In genomic region chr6:49074117-49074490, GRCm38 (mm10) we compare ENCODE assay signal across 8 mouse cellular contexts. TPM values are rescaled to one million over a fixed set of nuclear protein-coding genes. Genes with fewer than 3 reads are reported as not detected.
A peak's percentile ranks its signal among the peaks of the same experiment; 100 is the strongest.
DNase-seq lines count a peak whose midpoint lies in the region; ATAC-seq and TF ChIP-seq lines count a peak whose summit lies in the region.

No protein-coding gene starts in this region.

- no peaks in the 10 kb centered on the region for H3K9me3 ChIP-seq in heart, embryonic 14.5 days (ENCODE audit: control insufficient read depth, low read length)
- no peaks in the 10 kb centered on the region for H3K9me3 ChIP-seq in liver, embryonic 14.5 days (ENCODE audit: control insufficient read depth, low read length)
- no peaks in the 10 kb centered on the region for H3K9me3 ChIP-seq in neural tube, embryonic 14.5 days (ENCODE audit: control insufficient read depth, low read length)

- ATAC-seq in heart, embryonic 14.5 days (ENCODE audit: insufficient number of reproducible peaks, insufficient read depth, low FRiP score, low read depth), result peak; percentile 22; the same call in 1 of the 2 replicates
- ATAC-seq in liver, embryonic 14.5 days (ENCODE audit: insufficient read depth), result peak; percentile 68
- ATAC-seq in neural tube, embryonic 14.5 days (ENCODE audit: low read depth), result peak; percentile 60

- no peaks in the 10 kb centered on the region for H3K27me3 ChIP-seq in heart, embryonic 14.5 days (ENCODE audit: control insufficient read depth, insufficient read depth, low read length)
- no peaks in the 10 kb centered on the region for H3K27me3 ChIP-seq in liver, embryonic 14.5 days (ENCODE audit: control insufficient read depth, insufficient read depth, low read length)
- H3K27me3 ChIP-seq in neural tube, embryonic 14.5 days (ENCODE audit: control insufficient read depth, insufficient read depth, low read length), result no peaks in the 10 kb centered on the region

- H3K36me3 ChIP-seq in heart, embryonic 14.5 days (ENCODE audit: control insufficient read depth, insufficient read depth, low read length), result peaks cover 10% of the 10 kb centered on the region; the same call in 1 of the 2 replicates
- no peaks in the 10 kb centered on the region for H3K36me3 ChIP-seq in liver, embryonic 14.5 days (replicated peaks; ENCODE audit: control insufficient read depth, insufficient read depth, low read depth)
- H3K36me3 ChIP-seq in neural tube, embryonic 14.5 days (ENCODE audit: control insufficient read depth, insufficient read depth, low read length), result no peaks in the 10 kb centered on the region

- H3K27ac ChIP-seq in bone marrow macrophage, adult 2 months (ENCODE audit: insufficient read depth, low read depth, low read length), result peak overlapping the region; percentile 64
- H3K27ac ChIP-seq in heart, embryonic 14.5 days (replicated peaks in 1 of 2; ENCODE audit: control insufficient read depth in 1 of 2, insufficient read depth in 1 of 2, low read depth in 2 of 2, low read length in 2 of 2), result peak overlapping the region; percentile 71 to 80
- H3K27ac ChIP-seq in liver, embryonic 14.5 days, result no peak overlapping the region
- peak overlapping the region; percentile 82 for H3K27ac ChIP-seq in neural tube, embryonic 14.5 days (ENCODE audit: low read depth, low read length)

- no peak for TF ChIP-seq CTCF in bone marrow macrophage, adult 2 months (IDR thresholded peaks at IDR 0.05; ENCODE audit: low read depth, low read length)
- no peak for TF ChIP-seq CTCF in liver, embryonic 14.5 days (IDR thresholded peaks at IDR 0.05; ENCODE audit: low read depth)

- WGBS in heart, embryonic 14.5 days, result under 1% methylated on average over 19 of the region's 19 CpGs
- WGBS in liver, embryonic 14.5 days (ENCODE audit: insufficient replicate concordance), result under 1% methylated on average over 19 of the region's 19 CpGs
- 1% methylated on average over 19 of the region's 19 CpGs for WGBS in neural tube, embryonic 14.5 days

- peak overlapping the region; percentile 92 for H3K4me3 ChIP-seq in bone marrow macrophage, adult 2 months (ENCODE audit: insufficient read depth, low read length)
- H3K4me3 ChIP-seq in heart, embryonic 14.5 days (ENCODE audit: control insufficient read depth in 1 of 2, insufficient read depth in 1 of 2, low read depth in 1 of 2, low read length in 2 of 2), result peak overlapping the region; percentile 96 to 99
- peak overlapping the region; percentile 81 to 83 for H3K4me3 ChIP-seq in liver, embryonic 14.5 days (ENCODE audit: insufficient read depth in 1 of 2, low read depth in 2 of 2, low read length in 2 of 2)
- peak overlapping the region; percentile 100 for H3K4me3 ChIP-seq in neural tube, embryonic 14.5 days (ENCODE audit: low read depth, low read length)

- peak overlapping the region; percentile 81 for H3K4me2 ChIP-seq in heart, embryonic 14.5 days (ENCODE audit: low read length)
- peak overlapping the region; percentile 78 for H3K4me2 ChIP-seq in liver, embryonic 14.5 days (ENCODE audit: low read depth)
- H3K4me2 ChIP-seq in neural tube, embryonic 14.5 days (ENCODE audit: low read depth, low read length), result peak overlapping the region; percentile 96

- H3K9ac ChIP-seq in heart, embryonic 14.5 days (ENCODE audit: low read length), result peak overlapping the region; percentile 92
- H3K9ac ChIP-seq in liver, embryonic 14.5 days (replicated peaks), result peak overlapping the region; percentile 69
- peak overlapping the region; percentile 95 for H3K9ac ChIP-seq in neural tube, embryonic 14.5 days (replicated peaks; ENCODE audit: low read depth, low read length)

- peaks cover 11% of the 10 kb centered on the region for H3K4me1 ChIP-seq in bone marrow macrophage, adult 2 months (ENCODE audit: control insufficient read depth, insufficient read depth, low read length)
- peaks cover 0 to 13% of the 10 kb centered on the region in 2 experiments; a peak in 3 of 4 replicates for H3K4me1 ChIP-seq in heart, embryonic 14.5 days (ENCODE audit: control insufficient read depth in 2 of 2, insufficient read depth in 2 of 2, low read length in 2 of 2)
- peaks cover 8% of the 10 kb centered on the region in 2 experiments for H3K4me1 ChIP-seq in liver, embryonic 14.5 days (replicated peaks; ENCODE audit: control insufficient read depth in 2 of 2, insufficient read depth in 2 of 2, low read length in 1 of 2)
- H3K4me1 ChIP-seq in neural tube, embryonic 14.5 days (ENCODE audit: control insufficient read depth, insufficient read depth, low read length), result peaks cover 9% of the 10 kb centered on the region

- peak; percentile 2 to 17 for DNase-seq in lung, adult 18-20 months
- no peak for DNase-seq in lung, postnatal 25 days (ENCODE audit: low spot score)
- DNase-seq in liver, embryonic 14.5 days (ENCODE audit: low read depth in 3 of 3, low spot score in 3 of 3), result peak in 1 of 3 experiments; percentile 19
- no peak for DNase-seq in MN1 (ENCODE audit: low spot score)
- DNase-seq in gastrocnemius, adult 18-20 months (ENCODE audit: low spot score), result no peak

- no peak for TF ChIP-seq EP300 in liver, embryonic 14.5 days (IDR thresholded peaks at IDR 0.05; ENCODE audit: low read depth)

- TF ChIP-seq POLR2A in bone marrow macrophage, adult 2 months (IDR thresholded peaks at IDR 0.05; ENCODE audit: borderline replicate concordance, low read depth, low read length), result no peak

RNA-seq across cellular contexts. Expression of gene Malsu1, which starts 0.5 kb away (rescaled TPM):
- polyA plus RNA-seq in bone marrow macrophage, adult 2 months (2012; ENCODE audit: insufficient read depth, insufficient read length, missing spikeins), result 27.5 and 33.2 TPM in 2 replicates
- 59.3 and 59.8 TPM in 2 replicates for polyA plus RNA-seq in heart, embryonic 14.5 days (2014; fragmentation: Nextera tagmentation; extraction: Ambion mirVana)
- 4.9 and 10.7 TPM in 2 replicates for polyA plus RNA-seq in liver, embryonic 14.5 days (2012; rRNA removed)
- 41.3 and 44.1 TPM in 2 replicates for polyA plus RNA-seq in liver, embryonic 14.5 days (2014; fragmentation: Nextera tagmentation; extraction: Ambion mirVana)
- polyA plus RNA-seq in neural tube, embryonic 14.5 days (2014; fragmentation: Nextera tagmentation; extraction: Ambion mirVana), result 62.8 and 71.1 TPM in 2 replicates
- 10 to 100 TPM; 42.5 to 47.7 TPM for total RNA-seq in gastrocnemius, adult 18-20 months (2021)

RNA-seq across cellular contexts. Expression of gene Gpnmb, which starts 37.8 kb away (rescaled TPM):
- polyA plus RNA-seq in bone marrow macrophage, adult 2 months (2012; ENCODE audit: insufficient read depth, insufficient read length, missing spikeins), result 3,378 and 3,910 TPM in 2 replicates
- 1.9 and 8.4 TPM in 2 replicates for polyA plus RNA-seq in heart, embryonic 14.5 days (2014; fragmentation: Nextera tagmentation; extraction: Ambion mirVana)
- polyA plus RNA-seq in liver, embryonic 14.5 days (2012; rRNA removed), result 0.35 and 0.38 TPM in 2 replicates
- 0.19 and 0.24 TPM in 2 replicates for polyA plus RNA-seq in liver, embryonic 14.5 days (2014; fragmentation: Nextera tagmentation; extraction: Ambion mirVana)
- polyA plus RNA-seq in neural tube, embryonic 14.5 days (2014; fragmentation: Nextera tagmentation; extraction: Ambion mirVana), result 0.14 and 0.21 TPM in 2 replicates
- 1 to 10 TPM; 1.6 to 2.3 TPM for total RNA-seq in gastrocnemius, adult 18-20 months (2021)

Comparison
In these comparisons a context has a peak if more than half of its experiments do, and no peak if none do; other contexts are left out.
1. DNase-seq: peak in lung, adult 18-20 months (2 of 2); none in lung, postnatal 25 days (single experiment), MN1 (single experiment) and gastrocnemius, adult 18-20 months (single experiment).
2. RNA of gene Gpnmb, which starts 37.8 kb away (polyA plus RNA-seq): 3,378 to 3,910 TPM in bone marrow macrophage, adult 2 months; 1.9 to 8.4 TPM in heart, embryonic 14.5 days, 0.19 to 0.38 TPM in liver, embryonic 14.5 days and 0.14 to 0.21 TPM in neural tube, embryonic 14.5 days; every median in the first group is over 100 times any median in the second.
3. Peak in every context shown above with its lines, with median percentiles within 50 percentile points of each other: H3K4me3 ChIP-seq, ATAC-seq, H3K4me2 ChIP-seq and H3K9ac ChIP-seq.